Mouse (Mus musculus): Measurements from ENCODE around the gene Akip1.

Gene Akip1

DNA sequence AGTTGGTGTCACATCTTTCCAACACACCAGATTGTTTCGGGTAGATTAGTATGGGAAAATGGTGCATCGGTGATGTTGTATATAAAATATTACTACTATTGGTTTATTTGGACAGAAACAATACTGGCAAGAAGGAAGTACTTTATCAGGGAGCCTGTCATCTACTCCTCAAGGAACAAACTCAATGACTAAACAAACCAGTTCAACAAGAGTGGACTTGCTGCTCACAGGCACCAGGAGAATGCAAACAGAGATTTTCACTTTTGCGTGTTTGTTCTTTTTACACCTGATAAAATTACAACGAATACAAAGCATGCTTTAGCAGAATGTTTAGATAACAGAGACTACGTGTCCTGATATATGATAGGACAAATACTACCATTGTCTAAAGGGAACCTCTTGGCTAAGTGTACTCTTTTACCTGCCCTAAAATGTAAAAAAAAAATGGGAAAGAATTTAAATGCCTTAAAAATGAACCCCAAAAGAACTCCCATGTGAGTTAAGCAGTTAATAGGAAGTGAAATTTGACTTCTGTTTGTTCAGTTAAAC is 36.4 kb downstream of the Akip1 start:
- Histone ChIP-seq H3K9me3 (ENCODE audit: low read length) (no peaks in the 10 kb centered on the region), H3K4me3 (replicated peaks; ENCODE audit: low read length) (no peak overlapping the region), H3K36me3 (ENCODE audit: insufficient read depth, low read length) (no peaks in the 10 kb centered on the region), H3K27me3 (ENCODE audit: insufficient read depth, low read length) (no peaks in the 10 kb centered on the region), H3K4me1 (replicated peaks; ENCODE audit: low read depth, low read length) (no peaks in the 10 kb centered on the region)
- TF ChIP-seq POU5F1 (IDR thresholded peaks at IDR 0.05; ENCODE audit: borderline replicate concordance, low read length) (no peak), NANOG (IDR thresholded peaks at IDR 0.05; ENCODE audit: borderline replicate concordance, low read length) (no peak), CTCF (conservative IDR thresholded peaks at IDR 0.05; ENCODE audit: low read length) (no peak)

GRCm38 (mm10) chr7:109741060-109741459 is 37.6 kb downstream of the Akip1 start:
- Histone ChIP-seq H3K4me3 (replicated peaks; ENCODE audit: low read length) (no peak overlapping the region), H3K36me3 (ENCODE audit: insufficient read depth, low read length) (no peaks in the 10 kb centered on the region), H3K4me1 (replicated peaks; ENCODE audit: low read depth, low read length) (no peaks in the 10 kb centered on the region), H3K9me3 (ENCODE audit: low read length) (no peaks in the 10 kb centered on the region), H3K27me3 (ENCODE audit: insufficient read depth, low read length) (no peaks in the 10 kb centered on the region)
- TF ChIP-seq NANOG (IDR thresholded peaks at IDR 0.05; ENCODE audit: borderline replicate concordance, low read length), result no peak
- TF ChIP-seq CTCF (conservative IDR thresholded peaks at IDR 0.05; ENCODE audit: low read length), result no peak
- no peak for TF ChIP-seq POU5F1 (IDR thresholded peaks at IDR 0.05; ENCODE audit: borderline replicate concordance, low read length)

DNA sequence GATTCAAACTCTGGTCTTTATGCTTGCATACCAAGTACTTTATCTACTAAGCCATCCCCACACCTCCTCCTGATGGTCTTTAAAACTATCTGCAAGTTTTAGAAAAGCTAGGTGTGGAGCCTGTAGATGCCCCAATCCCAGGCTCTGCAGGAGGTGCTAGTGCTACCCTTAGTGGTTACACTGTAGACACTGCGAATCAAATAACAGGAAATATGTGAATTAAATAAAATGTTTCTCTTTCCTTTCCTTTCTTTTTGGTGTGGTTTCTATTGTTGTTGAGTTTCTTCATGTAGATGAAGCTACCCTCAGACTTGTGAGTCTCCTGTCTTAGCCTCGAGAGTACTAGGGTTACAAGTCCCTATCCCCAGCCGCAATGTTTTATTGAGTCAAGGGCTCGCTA is 38.2 kb downstream of the Akip1 start:
- Histone ChIP-seq H3K4me3 (replicated peaks; ENCODE audit: low read length) (no peak overlapping the region), H3K36me3 (ENCODE audit: insufficient read depth, low read length) (no peaks in the 10 kb centered on the region), H3K9me3 (ENCODE audit: low read length) (no peaks in the 10 kb centered on the region), H3K4me1 (replicated peaks; ENCODE audit: low read depth, low read length) (no peaks in the 10 kb centered on the region), H3K27me3 (ENCODE audit: insufficient read depth, low read length) (no peaks in the 10 kb centered on the region)
- TF ChIP-seq NANOG (IDR thresholded peaks at IDR 0.05; ENCODE audit: borderline replicate concordance, low read length) (no peak), POU5F1 (IDR thresholded peaks at IDR 0.05; ENCODE audit: borderline replicate concordance, low read length) (no peak), CTCF (conservative IDR thresholded peaks at IDR 0.05; ENCODE audit: low read length) (no peak)

DNA sequence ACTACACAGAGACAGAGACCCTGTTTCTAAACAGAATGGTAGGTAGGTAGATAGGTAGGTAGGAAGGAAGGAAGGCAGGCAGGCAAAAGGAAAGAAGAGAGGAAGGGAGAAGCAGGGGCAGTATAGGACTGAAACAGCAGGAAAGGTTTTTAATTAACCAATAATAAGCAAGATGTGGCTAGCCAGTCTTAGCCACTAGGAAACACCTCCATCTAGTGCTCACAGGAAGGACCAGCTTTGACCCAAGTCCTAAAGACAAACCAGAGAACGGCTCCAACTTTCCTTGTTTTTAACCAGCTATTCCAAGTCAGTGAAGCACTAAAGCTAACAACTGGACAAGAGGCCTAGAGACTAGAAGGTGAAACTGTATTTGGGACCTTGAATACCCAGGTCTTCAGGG is 44.3 kb downstream of the Akip1 start:
- Histone ChIP-seq H3K4me1 (replicated peaks; ENCODE audit: low read depth, low read length) (peaks cover 13% of the 10 kb centered on the region), H3K27me3 (ENCODE audit: insufficient read depth, low read length) (peaks cover 21% of the 10 kb centered on the region), H3K9me3 (ENCODE audit: low read length) (no peaks in the 10 kb centered on the region), H3K4me3 (replicated peaks; ENCODE audit: low read length) (no peak overlapping the region), H3K36me3 (ENCODE audit: insufficient read depth, low read length) (no peaks in the 10 kb centered on the region)
- TF ChIP-seq NANOG (IDR thresholded peaks at IDR 0.05; ENCODE audit: borderline replicate concordance, low read length) (no peak), POU5F1 (IDR thresholded peaks at IDR 0.05; ENCODE audit: borderline replicate concordance, low read length) (no peak)

DNA sequence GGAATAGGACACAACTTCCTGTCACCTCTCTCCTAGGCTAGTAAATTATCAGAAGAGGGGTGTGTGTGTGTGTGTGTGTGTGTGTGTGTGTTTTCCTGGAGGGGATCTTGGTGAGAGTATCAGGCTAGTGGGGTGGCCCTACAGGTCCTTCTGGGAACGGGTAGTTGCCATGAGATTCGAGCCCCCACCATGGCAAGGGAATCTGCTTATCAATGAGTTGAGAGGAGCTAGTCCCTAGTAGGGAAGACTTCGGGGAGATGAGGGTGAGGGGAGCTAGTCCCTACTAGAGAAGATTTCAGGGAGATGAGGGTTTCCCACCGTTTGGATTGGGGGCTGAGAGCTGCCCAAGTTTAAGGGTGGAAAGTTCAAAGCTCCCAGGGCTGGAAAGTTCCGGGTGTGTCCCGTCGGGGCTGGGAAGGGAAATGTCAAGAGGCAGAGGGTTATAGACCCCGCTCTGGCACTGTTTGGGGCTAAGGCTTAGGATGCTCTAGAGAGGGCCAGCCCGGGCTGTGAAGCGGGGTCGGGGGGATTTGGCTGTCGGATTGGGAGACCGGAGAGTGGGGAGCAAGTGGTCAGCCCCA is 48.0 kb downstream of the Akip1 start:
- H3K4me3 ChIP-seq (replicated peaks; ENCODE audit: low read length), result peak overlapping the region; percentile 96
- H3K36me3 ChIP-seq (ENCODE audit: insufficient read depth, low read length), result no peaks in the 10 kb centered on the region
- H3K9me3 ChIP-seq (ENCODE audit: low read length), result no peaks in the 10 kb centered on the region
- TF ChIP-seq POU5F1 (IDR thresholded peaks at IDR 0.05; ENCODE audit: borderline replicate concordance, low read length) (no peak), NANOG (IDR thresholded peaks at IDR 0.05; ENCODE audit: borderline replicate concordance, low read length) (no peak), CTCF (conservative IDR thresholded peaks at IDR 0.05; ENCODE audit: low read length) (no peak)
- H3K4me1 ChIP-seq (replicated peaks; ENCODE audit: low read depth, low read length), result peaks cover 17% of the 10 kb centered on the region
- peaks cover 37% of the 10 kb centered on the region for H3K27me3 ChIP-seq (ENCODE audit: insufficient read depth, low read length)

DNA sequence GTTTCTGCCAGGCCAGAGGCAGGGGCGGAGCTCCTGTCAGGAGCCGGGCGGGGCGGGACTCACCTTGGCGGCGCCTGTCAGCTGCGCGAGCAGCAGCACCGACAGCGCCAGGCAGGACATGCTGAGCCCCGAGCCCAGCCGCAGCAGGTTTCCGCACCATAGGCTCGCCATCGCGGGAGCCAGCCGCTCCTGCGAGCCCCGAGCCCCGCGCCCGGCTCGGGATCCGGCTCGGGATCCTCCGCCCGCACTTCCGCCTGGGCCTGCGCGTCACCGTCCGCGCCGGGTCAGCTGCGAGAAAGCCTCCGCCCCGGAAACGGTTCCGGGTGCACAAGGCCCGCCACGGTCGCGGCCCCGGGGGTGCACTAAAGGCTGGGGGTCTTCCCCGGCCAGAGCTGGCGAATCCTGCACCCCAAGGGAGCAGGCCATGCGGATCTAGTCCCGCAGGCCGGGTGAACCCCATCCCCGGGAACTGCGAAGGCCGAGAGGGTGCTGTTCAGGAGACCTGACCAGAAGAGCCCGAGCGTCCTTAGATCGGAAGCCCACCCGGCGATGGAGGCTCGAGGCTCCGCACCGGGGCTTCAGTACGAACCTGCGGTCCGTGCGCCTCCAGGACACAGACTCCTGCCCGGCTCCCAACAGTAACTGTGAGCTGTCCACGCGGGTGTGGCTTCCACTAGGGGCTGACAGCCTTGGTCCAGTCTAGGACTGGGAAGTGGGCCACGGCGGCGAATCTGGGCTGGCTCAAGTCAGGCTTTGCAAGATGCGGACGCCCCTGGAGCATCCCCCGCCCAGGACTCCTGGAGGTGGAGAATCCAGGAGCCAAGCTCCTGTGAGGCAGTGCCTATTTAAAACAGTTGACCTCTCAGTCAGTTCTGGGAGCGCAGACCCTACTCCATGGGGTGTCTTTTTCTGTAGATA is 48.8 kb downstream of the Akip1 start, which contains the start of gene Tmem9b:
TSS of gene Tmem9b (minus strand) at position 868 of the 918 bp plus-strand sequence.
- Histone ChIP-seq H3K27me3 (ENCODE audit: insufficient read depth, low read length) (peaks cover 37% of the 10 kb centered on the region), H3K4me3 (replicated peaks; ENCODE audit: low read length) (peak within 1 kb of the TSS; percentile 96), H3K9me3 (ENCODE audit: low read length) (no peaks in the 10 kb centered on the region), H3K36me3 (ENCODE audit: insufficient read depth, low read length) (no peaks in the 10 kb centered on the region), H3K4me1 (replicated peaks; ENCODE audit: low read depth, low read length) (peaks cover 16% of the 10 kb centered on the region)
- TF ChIP-seq CTCF (conservative IDR thresholded peaks at IDR 0.05; ENCODE audit: low read length) (no peak), POU5F1 (IDR thresholded peaks at IDR 0.05; ENCODE audit: borderline replicate concordance, low read length) (no peak), NANOG (IDR thresholded peaks at IDR 0.05; ENCODE audit: borderline replicate concordance, low read length) (no peak)

DNA sequence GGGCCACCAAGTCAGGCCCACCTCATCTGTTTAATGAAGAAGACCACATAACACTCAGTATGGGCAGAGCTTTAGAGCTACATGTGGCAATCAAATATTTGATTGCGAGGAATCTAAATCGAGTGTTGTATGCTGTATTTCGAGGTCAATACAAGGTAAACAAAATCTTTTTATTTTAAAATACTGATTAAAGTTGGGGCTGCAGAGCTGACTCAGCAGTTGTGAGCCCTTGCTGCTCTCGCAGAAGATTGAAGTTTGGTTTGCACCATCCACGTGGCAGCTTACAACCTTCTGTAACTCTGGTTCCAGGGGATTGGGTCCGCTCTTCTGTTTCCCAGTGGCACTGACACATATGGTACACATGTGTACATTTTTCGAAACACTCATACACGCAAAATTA is 50.5 kb downstream of the Akip1 start:
- Histone ChIP-seq H3K4me3 (replicated peaks; ENCODE audit: low read length) (no peak overlapping the region), H3K9me3 (ENCODE audit: low read length) (no peaks in the 10 kb centered on the region), H3K36me3 (ENCODE audit: insufficient read depth, low read length) (no peaks in the 10 kb centered on the region), H3K4me1 (replicated peaks; ENCODE audit: low read depth, low read length) (peaks cover 15% of the 10 kb centered on the region), H3K27me3 (ENCODE audit: insufficient read depth, low read length) (peaks cover 41% of the 10 kb centered on the region)
- TF ChIP-seq CTCF (conservative IDR thresholded peaks at IDR 0.05; ENCODE audit: low read length), result no peak
- TF ChIP-seq NANOG (IDR thresholded peaks at IDR 0.05; ENCODE audit: borderline replicate concordance, low read length), result no peak
- no peak for TF ChIP-seq POU5F1 (IDR thresholded peaks at IDR 0.05; ENCODE audit: borderline replicate concordance, low read length)

DNA sequence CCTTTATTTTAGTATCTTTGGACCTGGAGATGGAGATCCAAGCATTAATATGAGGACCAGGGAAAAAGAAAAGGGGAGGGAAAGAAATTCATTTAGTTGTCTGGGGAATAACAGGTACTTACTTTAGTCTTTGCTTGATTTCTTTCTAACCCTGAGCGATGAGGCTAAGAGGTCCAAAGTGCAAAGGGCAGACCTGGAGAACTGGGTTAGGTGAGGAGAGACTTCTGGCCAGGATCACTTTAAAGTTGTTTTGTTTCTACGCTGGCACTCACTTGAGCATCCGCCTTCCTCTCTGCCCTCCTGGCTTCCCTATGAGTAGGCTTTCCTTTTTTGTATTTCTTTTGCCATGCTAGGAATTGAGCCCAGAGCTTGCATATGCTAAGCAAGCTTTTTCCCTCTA is 52.8 kb downstream of the Akip1 start:
- Histone ChIP-seq H3K9me3 (ENCODE audit: low read length) (no peaks in the 10 kb centered on the region), H3K27me3 (ENCODE audit: insufficient read depth, low read length) (peaks cover 32% of the 10 kb centered on the region), H3K36me3 (ENCODE audit: insufficient read depth, low read length) (no peaks in the 10 kb centered on the region), H3K4me1 (replicated peaks; ENCODE audit: low read depth, low read length) (peaks cover 12% of the 10 kb centered on the region), H3K4me3 (replicated peaks; ENCODE audit: low read length) (no peak overlapping the region)
- TF ChIP-seq NANOG (IDR thresholded peaks at IDR 0.05; ENCODE audit: borderline replicate concordance, low read length) (no peak), CTCF (conservative IDR thresholded peaks at IDR 0.05; ENCODE audit: low read length) (no peak)

Data from E14TG2a.4 (cell line).